Mouse (Mus musculus): ENCODE results near the gene Alox12e.
"Not testable (repeated sequence)": the region's sequence is repeated elsewhere in the genome, so short reads cannot be mapped to it uniquely, and the experiment has no call there.

Gene Alox12e

DNA sequence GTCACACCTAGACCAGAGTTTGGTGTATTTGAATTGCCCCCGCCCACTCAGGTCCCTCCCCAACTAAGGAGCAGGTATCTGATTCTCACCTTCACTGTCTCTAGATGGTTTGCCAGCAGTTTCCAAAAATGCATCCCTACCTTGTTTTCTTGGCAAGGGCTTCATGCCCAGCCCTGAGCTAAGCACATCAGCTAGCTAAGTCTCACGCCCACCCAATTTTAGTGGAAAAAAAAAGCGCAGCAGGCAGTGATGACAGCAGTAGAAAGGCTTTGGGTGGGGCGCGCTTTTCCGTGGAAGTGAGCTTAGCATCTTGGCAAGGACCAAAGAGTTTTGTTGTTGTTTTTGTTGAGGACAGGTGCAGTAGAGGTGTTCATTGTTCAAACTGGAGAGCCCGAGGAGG is at the start of gene Alox12e:
TSS of gene Alox12e (minus strand) at position 101 of the 400 bp plus-strand sequence.
- DNase-seq (ENCODE audit: low spot score in 2 of 2) = no peak

DNA sequence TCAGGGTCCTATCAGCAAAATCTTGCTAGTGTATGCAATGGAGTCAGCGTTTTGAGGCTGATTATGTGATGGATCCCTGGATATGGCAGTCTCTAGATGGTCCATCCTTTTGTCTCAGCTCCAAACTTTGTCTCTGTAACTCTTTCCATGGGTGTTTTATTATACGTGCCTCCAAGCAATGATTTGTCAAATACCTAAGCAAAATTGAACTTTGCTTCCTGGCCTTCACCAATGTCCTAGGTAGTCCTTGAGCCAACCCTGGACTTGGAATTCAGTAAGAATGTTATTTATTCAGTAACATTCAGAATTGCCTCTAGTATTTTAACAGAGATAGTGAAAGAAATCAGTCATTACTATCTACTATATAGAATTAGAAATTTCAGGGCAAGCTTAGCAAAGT is 46.2 kb upstream of the Alox12e start:
- DNase-seq (ENCODE audit: low spot score in 2 of 2) = not testable (repeated sequence)

- not testable (repeated sequence) for DNase-seq (ENCODE audit: low spot score in 2 of 2)
These were observed 45.3 kb upstream of the Alox12e start for GRCm38 (mm10) chr11:70367701-70368100.

DNA sequence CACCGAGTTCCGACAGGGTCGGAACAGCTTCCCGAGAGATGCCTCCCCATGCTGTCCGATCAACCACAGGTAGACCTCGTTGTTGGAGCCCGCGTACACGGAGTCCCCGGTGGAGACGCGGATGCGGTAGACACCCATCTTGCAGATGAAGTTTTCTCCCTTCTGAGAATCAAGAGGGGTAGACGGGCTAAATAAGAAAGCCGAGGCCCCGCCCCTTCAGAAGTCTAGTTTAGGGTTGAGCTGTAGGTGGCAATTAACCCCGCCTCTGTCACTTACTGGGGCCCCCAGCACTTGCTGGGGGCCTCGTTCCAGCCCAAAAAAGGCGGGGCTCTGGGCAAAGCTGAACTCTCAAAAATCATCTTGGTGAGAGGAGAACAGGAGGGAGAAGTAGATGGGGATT is 29.4 kb upstream of the Alox12e start, which contains the start of gene Alox15:
TSS of gene Alox15 (minus strand) at position 164 of the 400 bp plus-strand sequence.
- no peak for DNase-seq (ENCODE audit: low spot score in 2 of 2)

- DNase-seq (ENCODE audit: low spot score in 2 of 2) = no peak
These were observed 26.2 kb upstream of the Alox12e start for GRCm38 (mm10) chr11:70348630-70349029.

DNA sequence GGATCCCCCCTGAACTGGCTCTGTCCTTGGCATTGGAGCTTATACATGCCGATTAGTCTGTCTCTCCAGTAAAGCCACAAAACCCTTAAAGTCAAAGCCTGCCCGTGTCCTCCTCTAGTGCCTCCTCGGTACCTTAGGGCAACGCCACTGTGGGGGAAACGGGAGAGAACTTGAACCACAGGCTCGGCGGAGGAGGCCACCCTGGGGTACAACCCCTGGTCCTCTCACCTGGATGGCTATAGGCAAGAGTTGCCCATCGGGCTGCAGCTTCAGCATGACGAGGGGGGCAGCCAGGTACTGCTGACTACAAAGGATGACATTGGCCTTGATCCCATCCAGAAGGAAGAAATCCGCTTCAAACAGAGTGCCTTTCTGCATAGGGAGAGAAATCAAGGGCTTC is 25.4 kb upstream of the Alox12e start:
- no peak for DNase-seq (ENCODE audit: low spot score in 2 of 2)

DNA sequence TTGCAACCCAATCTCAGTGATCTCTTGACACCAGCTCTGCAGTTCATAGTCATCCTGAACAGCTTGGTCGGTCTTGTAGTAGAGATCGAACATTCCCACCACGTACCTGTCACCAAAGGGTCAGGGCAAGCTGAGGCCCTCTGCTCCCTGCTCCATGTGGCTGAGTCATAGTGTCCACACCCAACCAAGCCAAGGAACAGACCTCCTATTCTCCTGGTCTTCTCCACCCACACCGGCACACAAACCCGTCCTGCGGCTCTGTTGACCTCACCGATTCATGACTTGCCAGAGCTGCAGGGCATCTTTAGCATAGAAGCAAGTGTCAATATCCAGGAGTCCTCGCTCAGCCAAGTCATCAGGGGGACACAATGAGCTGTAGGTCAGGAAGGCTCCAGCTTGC is 23.1 kb upstream of the Alox12e start:
- DNase-seq (ENCODE audit: low spot score in 2 of 2) = no peak

- DNase-seq (ENCODE audit: low spot score in 2 of 2) = no peak
These were observed 22.6 kb upstream of the Alox12e start for GRCm38 (mm10) chr11:70345061-70345460.

DNA sequence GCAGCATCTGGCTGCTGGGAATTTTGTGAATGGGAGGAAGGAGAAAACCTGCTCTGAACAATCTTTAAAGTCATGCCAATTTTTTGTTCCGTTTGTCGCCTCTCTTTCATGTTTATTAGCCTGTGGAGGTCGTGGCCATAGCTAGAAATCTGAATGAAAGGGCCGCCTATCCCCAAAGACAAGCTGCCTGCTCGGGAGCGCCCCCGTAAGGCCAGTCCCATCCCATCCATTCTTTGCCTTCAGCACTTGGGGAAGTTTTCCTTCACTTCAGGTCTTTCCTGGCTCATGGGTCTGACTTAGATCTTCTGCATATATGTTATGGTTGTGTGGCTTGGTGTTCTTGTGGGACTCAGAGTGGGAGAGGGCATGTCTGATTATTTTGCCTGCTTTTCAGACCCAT is 17.1 kb upstream of the Alox12e start:
- DNase-seq (ENCODE audit: low spot score in 2 of 2) = no peak

- peak; percentile 23 to 51 for DNase-seq (ENCODE audit: low spot score in 2 of 2)
These were observed 12.0 kb upstream of the Alox12e start for GRCm38 (mm10) chr11:70334477-70334876.

GRCm38 (mm10) chr11:70324726-70325125 is 2.3 kb upstream of the Alox12e start:
- DNase-seq (ENCODE audit: low spot score in 2 of 2) = no peak

- peak in 1 of 2 experiments; percentile 47 for DNase-seq (ENCODE audit: low spot score in 2 of 2)
These were observed 764 bp downstream of the Alox12e start for GRCm38 (mm10) chr11:70321664-70322063.

- DNase-seq (ENCODE audit: low spot score in 2 of 2) = no peak
These were observed 2.8 kb downstream of the Alox12e start for GRCm38 (mm10) chr11:70319614-70320013.

GRCm38 (mm10) chr11:70313833-70314232 is 8.6 kb downstream of the Alox12e start:
- DNase-seq (ENCODE audit: low spot score in 2 of 2) = peak in 1 of 2 experiments; percentile 6

- DNase-seq (ENCODE audit: low spot score in 2 of 2) = peak in 1 of 2 experiments; percentile 15
These were observed 13.1 kb downstream of the Alox12e start for GRCm38 (mm10) chr11:70309341-70309740.

- no peak for DNase-seq (ENCODE audit: low spot score in 2 of 2)
These were observed 14.1 kb downstream of the Alox12e start for GRCm38 (mm10) chr11:70308296-70308695.

DNA sequence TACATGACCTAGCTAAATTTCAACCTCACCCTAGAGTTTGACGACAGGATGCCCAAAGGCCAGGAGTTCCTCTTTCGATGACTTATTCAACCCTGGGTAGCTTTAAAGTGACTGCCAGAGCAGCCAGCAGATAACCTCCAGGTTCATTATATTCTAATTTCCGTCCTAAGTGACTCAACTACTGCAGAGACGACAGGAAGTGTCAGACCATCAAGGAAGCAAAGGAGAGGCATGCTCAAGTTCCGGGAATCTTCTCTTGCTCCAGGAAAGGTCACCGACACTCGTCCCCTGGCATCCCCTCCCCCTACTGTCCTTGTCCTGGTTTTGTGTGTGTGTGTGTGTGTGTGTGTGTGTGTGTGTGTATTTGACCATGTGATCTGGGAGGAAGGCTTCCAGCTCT is 16.3 kb downstream of the Alox12e start:
- no peak for DNase-seq (ENCODE audit: low spot score in 2 of 2)

GRCm38 (mm10) chr11:70302293-70302692 is 20.1 kb downstream of the Alox12e start:
- DNase-seq (ENCODE audit: low spot score in 2 of 2) = no peak

GRCm38 (mm10) chr11:70297836-70298454 is 24.5 kb downstream of the Alox12e start:
- DNase-seq (ENCODE audit: low spot score in 2 of 2) = no peak

DNA sequence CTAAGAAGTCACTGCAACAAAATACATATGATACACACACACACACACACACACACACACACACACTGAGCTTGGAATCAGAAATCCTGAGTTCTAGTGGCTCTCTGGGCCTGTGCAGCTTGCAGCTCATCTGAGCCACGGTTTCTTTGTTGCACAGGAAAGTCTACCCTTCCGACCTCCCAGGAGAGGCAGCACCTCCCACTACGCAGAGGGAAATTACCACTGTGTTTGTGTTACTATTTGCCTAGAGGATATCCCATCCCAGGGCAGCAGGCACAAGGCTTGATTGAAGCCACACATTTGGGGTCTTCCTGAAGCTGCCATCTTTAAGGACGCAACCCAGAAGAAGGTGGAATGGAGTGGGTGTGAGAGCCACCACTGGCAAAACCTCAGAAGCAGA is 25.0 kb downstream of the Alox12e start:
- DNase-seq (ENCODE audit: low spot score in 2 of 2) = no peak

- DNase-seq (ENCODE audit: low spot score in 2 of 2) = no peak
These were observed 28.5 kb downstream of the Alox12e start for GRCm38 (mm10) chr11:70293881-70294280.

DNA sequence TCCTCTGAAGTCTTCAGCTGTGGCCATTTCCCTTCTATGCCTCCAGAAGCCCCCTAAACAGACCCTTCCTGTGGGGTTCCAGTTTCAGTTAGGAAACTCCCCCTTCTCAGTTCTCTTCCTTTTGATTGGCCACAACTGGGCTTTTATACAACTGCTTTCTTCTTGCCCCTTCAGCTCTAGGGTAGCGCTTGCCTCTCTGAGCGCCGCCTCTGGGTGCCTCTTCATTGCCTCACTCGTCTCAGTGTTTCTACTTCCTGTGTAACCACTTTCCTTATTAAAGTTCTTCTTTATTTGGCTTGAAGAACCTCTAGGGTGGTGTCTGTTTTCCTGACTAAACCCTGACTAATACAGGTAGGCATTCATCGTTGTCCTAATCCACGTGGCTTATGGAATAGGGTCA is 31.2 kb downstream of the Alox12e start:
- no peak for DNase-seq (ENCODE audit: low spot score in 2 of 2)

- DNase-seq (ENCODE audit: low spot score in 2 of 2) = no peak
These were observed 33.2 kb downstream of the Alox12e start for GRCm38 (mm10) chr11:70289236-70289635.

DNA sequence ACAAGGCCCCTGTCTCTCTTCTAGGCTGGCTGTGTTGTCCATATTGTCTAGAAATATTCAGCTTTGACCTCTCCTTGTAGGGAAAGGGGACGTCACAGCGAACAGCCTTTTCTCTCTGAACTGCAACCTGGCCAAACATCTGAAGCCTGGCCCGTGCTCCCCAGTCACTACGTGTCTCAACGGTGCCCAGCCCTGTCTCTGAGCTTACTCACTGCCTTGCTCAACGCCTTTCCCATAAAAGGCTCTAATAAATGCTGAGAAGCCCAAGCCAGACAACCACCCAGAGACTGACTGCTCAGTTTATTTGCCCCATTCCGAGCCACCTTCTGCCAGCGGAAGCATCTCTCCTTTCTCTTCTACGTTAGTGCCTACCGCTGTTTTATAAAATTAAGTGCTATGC is 34.3 kb downstream of the Alox12e start:
- no peak for DNase-seq (ENCODE audit: low spot score in 2 of 2)
